Mouse (Mus musculus): ENCODE measurements around the gene Slc24a4. TPM values are rescaled to one million over a fixed set of nuclear protein-coding genes. Genes with fewer than 3 reads are reported as not detected.

The Slc24a4 gene
- total RNA-seq, 2 experiments from 2014 or later = not detected

DNA sequence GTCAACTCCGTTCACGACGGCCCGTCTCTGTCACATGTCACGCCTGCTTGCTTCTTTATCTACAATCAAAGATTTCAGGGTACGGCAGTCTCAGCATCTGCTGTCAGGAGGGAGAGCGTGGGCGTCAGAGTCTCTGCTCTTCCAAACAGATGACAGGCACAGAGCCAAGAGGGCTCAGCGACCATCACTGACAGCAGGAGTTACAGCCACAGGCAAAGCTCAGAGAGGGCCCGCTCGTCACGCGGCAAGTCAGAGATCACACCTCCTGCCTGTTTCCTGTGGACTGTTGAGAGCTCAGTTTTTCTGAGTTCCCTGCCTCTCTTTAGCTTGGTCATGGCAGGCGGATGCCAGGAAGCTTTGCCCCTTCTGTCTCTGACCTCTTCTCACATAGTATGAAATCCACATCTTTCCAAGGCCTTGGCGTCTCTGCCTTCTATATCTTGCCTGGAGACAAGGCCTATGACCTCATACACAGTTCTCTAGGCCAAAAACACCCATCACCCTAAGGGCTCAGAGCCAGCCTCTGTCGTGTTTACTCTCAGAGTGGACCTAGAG, 180.0 kb downstream of the Slc24a4 start:
- no peak for DNase-seq (ENCODE audit: low spot score)

DNA sequence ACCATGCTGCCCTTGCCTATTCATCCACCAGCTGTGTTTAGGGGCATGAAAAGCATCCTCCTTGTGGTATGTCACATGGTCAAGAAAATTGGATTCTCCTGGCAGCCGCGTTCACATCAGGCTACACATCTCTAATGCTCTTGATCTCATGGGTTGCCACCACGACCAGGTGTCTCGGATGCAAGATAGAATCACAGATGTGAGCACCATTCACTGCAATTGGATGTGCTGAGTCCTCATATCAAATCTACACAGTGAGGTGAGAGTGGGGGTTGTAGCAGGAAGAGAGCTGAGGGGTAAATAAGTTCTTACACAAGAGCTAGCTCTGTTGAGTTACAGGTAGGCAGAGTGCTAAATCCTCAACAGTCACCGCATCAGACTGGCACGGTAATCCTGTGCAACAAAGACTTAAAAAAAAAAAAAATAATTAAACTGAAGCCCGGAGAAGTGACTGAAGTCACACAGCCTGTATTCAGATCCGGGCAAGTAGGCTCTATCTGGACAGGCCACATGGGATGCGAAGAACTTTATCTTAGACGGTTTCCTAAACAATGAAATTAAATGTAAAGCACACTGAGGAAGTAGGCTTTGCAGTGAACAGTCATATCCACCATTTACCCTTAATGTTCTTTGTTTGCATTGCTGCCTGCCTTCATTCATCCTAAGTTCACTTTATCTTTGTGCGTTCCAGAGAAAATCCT, 180.7 kb downstream of the Slc24a4 start:
- no peak for DNase-seq (ENCODE audit: low spot score)

DNA sequence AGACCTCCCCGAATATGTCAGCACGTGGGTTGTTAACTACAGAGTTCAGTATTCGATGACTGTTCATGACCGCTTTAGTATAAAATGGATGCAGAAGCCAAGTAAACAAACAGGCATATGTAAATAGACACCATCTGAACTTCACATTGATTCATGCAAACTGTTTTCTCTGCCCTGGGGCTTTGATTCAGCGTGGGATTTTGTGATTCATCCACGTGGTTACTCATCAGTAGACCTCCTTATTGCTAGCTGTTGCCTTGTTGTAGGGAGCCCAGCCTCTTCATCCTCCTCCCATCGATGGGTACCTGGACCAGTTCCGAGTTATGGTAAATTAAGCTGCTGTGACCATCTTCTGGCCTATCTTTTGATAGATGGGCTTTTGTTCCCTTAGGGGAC, 181.3 kb downstream of the Slc24a4 start:
- DNase-seq (ENCODE audit: low spot score) = no peak

DNA sequence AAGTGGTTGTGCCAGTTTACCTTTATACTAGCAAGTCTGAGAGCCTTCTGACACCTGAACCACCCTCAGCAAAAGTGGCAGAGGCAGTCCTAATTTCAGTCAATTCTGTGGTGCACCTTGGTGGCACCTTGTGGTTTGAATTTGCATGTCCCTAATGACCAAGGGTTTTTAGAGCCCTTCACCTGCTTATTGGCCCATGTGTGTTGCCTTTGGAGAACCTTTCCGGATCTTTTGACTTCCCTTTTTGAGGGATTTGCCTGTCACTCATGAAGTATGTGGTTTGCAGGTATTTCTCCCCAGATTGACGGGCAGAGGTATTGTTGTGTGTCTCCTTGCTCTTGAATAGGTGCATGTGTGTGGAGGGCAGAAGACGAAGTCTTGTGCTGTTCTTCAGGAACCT, 181.7 kb downstream of the Slc24a4 start:
- no peak for DNase-seq (ENCODE audit: low spot score)

DNA sequence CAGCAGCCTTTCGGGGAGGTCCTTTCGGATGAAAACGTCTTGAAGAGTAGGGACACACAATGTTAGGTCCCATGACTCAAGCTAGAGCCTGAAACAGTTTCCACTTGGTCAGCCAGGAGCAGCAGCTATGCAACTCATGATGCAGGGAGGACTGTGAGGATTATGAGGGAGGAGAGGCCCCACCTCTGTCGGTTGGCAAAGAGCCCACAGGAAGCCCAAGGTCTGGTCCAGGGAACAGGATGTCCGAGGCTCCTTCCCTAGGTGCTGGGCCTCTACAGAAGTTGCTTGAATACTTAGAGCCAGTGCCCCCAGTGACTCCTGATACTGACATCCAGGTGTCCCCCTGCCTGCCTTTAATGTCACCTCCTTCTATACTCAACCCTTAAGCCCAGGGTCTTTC, 182.9 kb downstream of the Slc24a4 start:
- DNase-seq (ENCODE audit: low spot score) = no peak

Other genes starting within 250 kb of the Slc24a4 start
- gene Trip11, start 215.5 kb upstream of the Slc24a4 start, total RNA-seq (2021) = 10 to 100 TPM; 25.6 to 25.8 TPM
- gene Atxn3, start 170.5 kb upstream of the Slc24a4 start, total RNA-seq (2021) = 1 to 10 TPM; 4.4 to 4.8 TPM
- gene Cpsf2, start 152.7 kb upstream of the Slc24a4 start, total RNA-seq (2021) = 10 to 100 TPM in 1 of 2 experiments, 1 to 10 TPM in 1; 10.0 to 10.2 TPM
- 1 to 10 TPM; 7.8 to 9.1 TPM for gene Rin3, start 154.3 kb downstream of the Slc24a4 start, total RNA-seq (2021)